Mouse (Mus musculus) urinary bladder, postnatal 4 days (tissue): Measurements from ENCODE around the gene Git2.

Experiments used
- DNase-seq, 2 experiments: peaks; one replicate each; pipeline ENCODE4 v3.0.0; 2021 to 2022; ENCODE audit warnings: low spot score in 2 of 2

Git2 gene

DNA sequence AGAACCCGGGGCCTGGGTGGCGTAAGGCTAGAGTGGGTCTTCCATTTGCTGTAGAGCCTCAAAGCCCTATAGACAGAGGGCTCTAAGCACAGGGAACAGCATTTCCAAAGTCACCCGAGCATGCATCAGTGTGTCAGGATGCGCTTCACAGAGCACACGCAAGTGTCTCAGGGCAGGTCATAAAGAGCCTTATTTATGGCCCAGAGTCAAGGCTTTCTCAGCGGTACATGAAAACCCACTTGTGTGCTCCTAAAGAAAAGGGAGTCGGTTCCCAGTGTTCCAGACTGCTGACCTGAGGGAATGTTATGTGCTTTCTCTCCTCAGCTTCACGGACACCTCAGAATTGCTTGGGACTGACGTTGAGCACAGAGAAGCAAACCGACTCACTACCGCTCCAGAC is 54.5 kb downstream of the Git2 start:
- no peak for DNase-seq

DNA sequence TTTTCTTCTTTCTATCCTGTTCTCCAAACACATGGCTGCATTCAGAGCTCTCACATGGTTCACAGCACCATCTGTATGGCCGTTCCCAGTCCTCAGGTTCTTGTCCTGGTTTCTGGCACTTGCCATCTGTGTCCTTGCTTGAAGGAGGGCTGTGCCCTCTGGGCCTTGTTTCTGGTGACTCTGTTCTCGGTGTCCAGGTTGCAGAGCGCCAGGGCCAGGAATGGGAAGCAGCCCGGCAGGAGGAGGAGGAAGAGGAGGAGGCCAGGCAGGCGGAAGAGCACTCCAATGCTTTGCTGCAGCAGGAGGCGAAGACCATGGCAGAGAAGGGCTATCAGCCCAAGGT is 55.4 kb downstream of the Git2 start:
- DNase-seq, result no peak

DNA sequence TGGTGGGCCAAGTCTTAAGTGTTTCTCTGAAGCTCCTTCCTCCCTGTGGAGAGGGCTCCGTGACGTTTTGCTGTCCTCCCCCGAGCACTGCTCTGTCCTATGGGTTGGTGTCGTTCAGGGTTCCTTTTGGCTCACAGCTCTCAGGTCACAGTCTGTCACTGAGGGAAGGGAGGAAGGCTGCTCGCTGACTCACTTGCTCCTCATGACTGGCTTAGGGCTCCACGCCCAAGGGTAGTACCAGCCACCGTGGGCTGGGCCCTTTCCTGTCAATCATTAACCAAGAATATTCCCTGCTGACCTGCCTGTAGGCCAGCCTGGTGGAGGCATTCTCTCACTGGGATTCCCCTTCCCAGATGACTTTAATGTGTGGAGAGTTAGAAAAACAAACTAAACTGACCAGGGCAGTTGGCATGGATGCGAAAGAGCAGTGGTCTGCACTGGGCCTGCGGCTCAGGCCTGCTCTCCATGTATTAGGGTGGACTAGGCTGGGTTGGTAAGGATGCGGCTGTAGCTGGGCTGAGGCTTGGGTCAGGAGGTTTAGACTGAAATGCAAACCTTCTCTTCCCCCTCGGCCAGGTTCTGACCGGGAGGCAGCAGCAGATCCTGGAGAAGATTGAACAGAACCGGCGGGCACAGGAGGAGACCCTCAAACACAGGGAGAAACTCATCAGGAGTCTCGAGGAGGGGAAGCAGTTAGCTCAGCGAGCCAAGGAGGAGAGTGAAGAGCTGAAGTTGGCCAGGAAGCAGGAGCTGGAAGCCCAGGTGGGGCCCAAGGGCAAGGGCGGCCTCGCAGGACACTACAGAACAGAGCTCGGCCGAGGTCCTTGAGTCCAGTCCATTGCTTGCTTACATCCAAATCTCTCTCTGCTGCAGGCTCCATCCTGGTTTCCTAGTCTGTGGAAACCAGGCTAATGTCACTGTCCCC is 56.1 kb downstream of the Git2 start:
- DNase-seq, result no peak

DNA sequence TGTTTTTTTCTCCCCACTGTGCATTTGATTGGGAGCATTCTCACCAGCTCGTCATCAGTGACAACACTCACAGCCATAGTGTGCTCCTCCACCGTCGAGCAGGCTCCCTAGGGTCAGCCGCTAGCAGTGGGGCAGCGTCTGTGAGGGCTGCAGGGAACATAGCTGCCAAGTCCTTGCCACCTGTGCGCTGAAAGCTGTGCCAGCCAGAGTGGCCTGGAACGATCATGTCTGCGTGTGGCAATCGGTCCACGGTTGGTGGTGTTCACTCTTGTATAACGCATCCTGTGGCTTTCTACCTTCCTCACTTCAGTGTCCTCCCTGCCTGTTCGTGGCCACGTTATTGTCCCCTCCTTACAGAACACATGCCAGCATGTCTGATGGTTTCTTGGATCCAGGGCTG is 56.8 kb downstream of the Git2 start:
- DNase-seq, result no peak

DNA sequence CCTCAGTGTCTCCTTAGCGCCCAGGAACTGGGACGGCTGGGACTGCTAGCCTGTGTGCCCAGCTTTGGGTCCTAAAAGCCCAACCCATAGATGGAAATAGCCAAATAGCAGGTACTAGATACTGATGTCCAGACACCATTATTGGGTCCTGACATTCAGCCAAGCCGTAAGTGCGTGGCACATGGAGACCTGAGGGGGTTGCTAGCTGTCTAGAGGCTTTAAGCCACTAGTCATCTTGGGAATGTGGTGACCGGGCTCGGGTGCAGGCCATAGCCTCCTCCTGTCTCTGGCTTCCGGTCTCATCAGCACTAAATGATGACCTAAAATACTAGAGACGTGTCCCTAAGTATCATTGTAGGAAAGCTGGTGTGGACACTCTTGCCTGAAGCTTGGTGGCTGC is 57.4 kb downstream of the Git2 start:
- no peak for DNase-seq

DNA sequence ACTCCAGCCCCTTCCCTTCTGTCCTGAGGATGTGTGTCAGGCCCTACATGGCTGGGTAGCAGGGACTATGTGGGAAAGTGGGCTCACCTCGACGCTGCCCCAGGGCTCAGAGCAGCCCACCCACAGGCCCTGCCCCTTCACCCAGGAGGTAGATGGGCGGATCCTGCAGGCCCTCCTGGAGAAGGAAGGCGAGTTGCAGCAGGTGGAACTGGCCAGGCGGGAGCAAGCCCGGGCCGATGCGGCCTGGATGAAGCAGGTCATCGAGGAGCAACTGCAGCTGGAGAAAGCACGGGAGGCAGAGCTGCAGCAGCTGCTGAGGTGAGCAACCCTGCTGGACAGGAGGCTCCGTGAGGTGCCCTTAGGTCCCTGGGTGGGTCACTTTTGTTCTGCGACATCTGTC is 58.0 kb downstream of the Git2 start:
- DNase-seq, result no peak

DNA sequence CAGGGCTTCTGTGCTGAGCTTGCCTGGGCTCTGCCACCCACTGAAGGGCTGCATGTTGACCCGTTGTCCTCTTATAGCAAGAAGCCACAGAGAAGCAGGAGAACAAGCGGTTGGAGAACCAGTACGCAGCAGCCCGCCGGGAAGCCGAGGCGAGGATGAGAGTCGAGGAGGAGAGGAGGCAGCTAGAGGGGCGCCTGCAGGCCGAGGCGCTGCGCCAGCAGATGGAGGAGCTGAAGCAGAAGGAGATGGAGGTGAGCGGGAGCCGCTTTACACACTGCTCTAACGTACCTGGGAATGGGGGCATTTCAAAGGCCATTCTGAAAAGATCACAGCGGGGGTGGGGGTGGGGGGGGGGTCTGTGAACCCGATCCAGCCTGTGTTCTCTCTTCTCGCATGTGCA is 60.8 kb downstream of the Git2 start:
- no peak for DNase-seq

DNA sequence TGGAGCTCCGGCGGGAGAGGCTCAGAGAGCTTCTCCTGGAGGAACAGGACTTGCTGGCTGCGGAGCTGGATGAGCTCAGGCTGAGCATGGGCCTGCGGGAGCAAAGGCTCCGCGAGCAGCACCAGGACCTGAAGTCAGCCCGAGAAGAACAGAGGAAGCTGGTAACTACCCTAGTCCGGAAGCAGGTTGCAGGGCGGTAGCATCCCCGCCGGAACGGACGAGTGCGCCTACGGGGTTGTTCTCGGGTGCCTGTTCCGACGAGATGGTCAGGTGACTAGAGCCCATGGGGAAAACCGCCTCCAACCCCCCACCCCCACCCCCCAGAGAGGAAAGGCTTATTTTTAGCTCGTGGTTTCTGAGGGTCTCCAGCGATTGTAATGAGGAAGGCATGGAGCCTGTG is 66.0 kb downstream of the Git2 start:
- no peak for DNase-seq

DNA sequence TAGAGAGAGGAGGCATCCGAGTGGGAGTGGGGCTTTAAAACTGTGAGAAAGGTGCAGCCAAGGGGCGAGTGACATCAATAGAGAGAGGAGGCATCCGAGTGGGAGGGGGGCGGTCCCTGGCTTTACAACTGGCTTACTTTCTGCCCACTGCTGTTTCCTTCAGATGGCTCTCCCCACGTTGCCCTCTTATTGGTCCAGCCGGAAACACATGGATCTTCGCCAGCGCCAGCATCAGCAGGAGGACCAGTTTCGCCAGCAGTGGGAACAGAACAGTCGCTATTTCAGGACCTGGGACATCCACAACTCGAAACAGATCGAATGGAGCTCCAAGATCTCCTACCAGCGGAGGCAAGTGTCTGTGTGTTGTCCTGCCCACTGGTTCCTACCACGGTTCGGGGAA is 66.8 kb downstream of the Git2 start:
- DNase-seq, result no peak

DNA sequence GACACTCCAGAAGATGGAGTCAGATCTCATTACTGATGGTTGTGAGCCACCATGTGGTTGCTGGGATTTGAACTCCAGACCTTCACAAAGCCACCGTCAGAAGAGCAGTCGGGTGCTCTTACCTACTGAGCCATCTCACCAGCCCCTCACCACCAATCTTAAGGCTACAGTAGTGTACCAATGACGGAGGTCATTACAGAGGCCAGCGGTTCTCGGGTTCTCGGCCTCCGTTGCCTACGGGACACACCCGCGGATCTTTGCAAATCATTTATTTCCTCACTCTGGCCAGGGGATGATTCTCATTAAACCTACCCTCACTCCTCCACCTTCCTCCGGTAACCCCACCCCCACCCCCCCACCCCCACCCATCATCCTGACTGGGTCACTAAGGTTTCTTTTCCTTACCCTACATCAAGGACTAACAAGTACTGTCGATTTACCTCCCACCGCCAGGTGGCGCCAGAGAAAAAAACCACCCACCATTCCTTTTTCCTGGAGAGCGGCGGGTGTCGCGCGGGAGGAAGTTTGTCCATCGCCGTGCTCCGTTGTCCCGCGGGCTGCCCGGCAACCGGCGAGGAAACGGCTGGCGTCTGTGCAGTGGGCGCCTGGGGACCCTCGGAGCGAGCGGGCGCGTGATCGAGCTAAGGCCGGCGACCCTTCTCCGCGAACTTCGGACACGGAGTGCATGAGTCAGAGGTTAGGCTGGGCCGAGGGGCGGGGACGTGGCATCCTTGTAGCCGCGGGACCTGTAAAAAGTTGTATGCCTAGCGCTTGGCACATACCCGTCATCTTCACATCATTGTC is 67.8 kb downstream of the Git2 start, which contains the start of gene Tchp:
TSS of gene Tchp (plus strand) at position 496 of the 804 bp plus-strand sequence.
- DNase-seq, result peak; percentile 90 to 95

DNA sequence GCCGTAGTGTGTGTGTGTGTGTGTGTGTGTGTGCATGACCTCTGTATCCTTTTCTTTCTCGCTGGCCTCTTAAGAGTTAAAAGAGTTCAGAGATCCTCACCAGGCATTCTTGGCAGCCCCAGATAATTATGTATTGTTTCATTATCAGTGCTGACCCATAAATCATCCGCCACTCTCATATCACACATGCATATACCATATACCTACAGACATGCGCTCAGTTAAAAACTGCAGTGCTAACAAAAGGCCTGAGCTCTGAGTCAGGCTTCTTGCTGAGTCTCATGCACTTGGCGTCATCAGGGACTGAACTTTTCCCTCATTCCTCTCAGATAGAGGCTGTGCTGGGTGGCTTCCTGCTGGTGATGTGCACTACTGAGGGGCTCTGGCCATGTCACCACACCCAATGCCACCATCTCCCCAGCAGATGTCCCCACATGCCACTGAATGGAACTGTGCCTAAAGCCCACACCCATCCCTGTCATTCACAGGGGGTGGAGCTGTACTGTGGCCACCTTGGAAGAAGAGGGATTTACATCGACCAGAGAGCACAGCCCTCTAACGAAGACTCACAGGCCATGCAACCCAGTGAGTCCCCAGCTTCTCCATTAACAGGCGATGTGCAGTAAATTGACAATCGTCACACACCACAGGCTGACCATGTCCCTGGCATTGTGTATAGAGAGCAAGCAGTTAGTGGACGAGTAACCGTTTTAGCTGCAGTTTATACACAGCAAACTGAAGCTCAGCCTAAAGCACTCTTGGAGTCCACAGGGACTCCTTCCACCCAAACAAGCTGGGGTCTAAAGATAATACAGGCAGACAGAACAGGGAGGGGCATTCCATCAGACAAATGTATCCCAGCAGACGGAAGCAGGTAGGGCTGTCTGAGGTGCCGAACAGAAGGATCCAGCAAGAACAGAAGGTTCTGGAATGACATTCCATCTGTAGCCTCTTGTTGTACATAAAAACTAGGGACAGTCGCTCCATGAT is 72.6 kb downstream of the Git2 start:
- DNase-seq, result peak in 1 of 2 experiments; percentile 42

DNA sequence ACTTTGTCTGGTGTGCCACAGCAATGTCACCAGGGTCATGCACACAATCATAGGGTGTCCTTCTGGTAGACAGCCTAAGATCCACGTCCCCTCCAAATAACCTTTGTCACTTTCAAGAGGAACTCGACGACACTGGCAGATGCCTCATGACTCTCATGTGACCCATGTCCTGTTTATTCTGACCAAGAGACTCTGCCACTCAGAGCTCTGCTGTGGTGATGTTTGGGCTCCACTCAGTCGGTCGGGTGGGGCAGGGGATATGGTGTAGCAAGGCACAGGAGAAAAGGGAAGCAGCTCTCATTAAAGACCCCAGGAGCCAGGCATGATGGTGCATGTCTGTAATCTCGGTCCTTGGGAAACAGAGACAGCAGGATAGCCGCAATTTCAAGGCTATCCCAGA is 76.3 kb downstream of the Git2 start:
- DNase-seq, result no peak

DNA sequence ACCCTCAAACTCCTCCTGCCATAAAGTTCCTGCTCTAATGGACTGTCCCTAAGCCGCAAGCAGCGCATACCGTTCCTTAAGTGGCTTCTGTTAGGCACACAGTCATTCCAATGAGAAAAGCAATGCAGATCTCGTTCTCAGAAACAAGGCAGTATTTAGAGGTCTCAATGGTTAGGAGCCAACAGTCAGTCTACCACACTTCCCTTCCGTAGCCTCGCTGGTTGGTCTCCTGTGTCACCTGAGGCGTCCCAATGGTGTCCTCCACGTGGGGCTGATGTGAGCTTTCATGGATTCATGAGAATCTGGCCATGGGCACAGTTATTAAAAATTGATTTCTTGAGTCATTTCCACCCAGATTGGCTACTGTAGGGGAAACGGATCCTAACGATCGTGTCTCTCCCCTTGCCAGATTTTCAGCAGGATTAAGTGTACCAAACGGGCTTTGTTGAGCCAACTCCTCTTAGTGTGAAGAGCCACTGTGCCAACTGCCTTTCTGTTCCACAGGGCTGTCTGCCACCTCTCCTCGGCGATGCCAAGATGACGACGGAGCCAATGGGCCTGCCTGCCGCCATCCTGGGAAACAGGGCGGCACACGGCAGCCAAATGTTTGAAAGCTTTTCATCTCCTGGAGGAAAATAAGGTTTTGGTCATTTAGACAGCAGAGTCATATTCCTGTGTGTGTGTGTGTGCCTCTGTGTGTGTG is 77.1 kb downstream of the Git2 start:
- no peak for DNase-seq

DNA sequence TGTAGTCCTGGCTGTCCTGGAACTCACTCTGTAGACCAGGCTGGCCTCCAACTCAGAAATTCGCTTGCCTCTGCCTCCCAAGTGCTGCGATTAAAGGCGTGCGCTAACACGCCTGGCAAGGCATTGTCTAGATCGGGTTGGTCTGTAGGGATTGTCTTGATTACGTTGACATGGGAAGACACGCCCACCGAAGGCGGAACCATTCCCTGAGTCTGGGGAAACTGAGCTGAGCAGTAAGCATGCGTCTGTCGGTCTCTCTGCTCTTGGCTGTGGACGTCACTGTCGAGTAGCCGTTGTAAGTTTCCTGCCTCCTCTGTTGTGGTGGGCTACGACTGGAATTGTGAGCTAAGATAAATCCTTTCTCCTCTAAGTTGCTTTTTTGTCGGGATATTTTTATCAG is 78.4 kb downstream of the Git2 start:
- DNase-seq, result no peak

DNA sequence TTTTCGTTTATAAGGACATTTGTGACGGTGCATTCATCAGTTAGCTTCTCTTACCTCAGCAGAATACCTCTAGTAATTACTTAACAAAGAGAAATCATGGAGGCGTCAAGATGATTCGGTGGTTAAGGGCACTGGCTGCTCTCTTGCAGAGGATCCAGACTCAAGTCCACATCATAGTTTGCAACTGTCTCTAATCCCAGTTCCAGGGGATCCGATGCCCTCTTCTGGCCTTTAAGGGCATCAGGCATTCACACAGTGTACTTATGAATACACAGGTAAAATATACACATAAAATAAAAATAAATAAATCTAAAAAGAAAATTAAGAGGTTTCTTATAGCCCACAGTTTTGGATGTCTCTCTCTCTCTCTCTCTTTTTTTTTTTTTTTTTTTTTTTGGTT is 79.5 kb downstream of the Git2 start:
- DNase-seq, result no peak

DNA sequence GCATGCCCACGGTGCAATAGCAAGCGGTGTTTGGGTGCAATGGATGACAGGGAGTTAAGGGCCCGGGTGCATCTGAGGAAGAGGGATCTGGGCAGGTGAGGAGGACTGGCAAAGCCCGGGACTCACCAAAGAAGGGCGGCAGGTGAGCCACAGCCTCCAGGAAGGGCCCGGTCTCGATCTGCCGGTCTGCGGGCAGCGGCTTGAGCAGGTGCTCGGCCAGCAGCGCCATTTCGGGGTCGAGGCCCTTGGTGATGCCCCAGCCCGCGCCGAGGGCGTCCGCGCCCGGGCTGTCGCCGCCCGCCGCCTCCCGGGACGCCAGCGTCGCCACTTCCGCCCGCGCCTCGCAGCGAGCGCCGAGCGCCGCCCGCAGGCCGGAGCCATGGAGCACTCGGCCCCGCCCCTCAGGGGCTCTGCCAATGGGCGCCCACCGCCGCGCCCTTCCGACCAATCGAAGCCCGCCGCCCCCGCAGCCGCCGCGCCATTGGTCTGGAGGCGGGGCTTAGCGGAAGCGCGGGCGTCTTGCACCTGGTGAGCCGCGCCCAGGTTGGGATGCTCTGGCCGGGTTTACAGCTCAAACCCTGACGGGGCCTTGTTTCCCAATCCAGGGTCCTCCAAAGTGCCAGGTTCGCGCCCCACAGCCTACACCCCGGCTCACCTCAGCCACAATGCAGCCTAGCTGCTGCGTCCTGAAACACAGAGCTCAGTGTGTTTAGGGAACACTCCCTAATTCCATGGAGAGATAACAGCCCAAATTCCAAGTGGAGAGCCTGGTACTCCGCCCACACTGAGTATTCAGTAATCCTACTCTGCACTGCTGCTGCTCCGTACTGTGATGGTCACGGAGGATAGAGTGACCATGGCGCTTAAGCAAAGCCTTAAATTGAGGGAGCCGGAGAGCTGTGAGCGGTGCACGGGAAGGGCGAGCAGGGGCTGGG is 84.4 kb downstream of the Git2 start, which contains the start of gene Gltp:
TSS of gene Gltp (minus strand) at position 352 of the 935 bp plus-strand sequence.
- DNase-seq, result peak; percentile 91 to 93

DNA sequence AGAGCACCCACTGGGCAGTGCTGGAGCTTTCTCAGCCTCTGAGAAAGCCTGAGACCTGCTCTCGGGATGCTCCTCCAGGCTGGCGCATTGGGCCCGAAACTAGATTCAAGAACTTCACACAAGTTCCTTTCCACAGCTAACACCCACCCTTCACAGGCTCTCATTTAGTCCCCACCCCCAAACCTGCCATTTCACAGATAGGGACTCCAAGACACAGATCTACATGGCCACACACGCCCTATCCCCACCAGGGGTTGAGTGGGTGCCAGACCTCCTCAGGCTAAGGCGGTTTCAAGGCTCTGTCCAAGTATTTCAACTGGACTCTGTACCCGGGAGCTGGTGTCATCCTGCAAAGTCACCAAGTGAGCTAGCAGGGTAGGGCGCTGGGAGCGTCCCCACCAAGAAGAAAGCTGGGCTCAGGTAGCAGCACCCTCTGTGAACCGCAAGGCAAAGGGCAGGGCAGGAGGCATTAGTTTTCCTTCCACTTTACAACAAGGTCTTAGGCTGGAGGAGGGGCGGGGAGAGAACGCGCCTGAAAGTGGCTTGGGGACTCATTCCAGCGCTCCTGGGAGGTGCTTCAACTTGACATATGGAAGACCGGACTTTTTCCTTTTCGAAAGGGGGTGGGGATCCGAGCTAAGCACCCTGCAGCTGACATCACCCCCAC is 85.5 kb downstream of the Git2 start:
- DNase-seq, result no peak

DNA sequence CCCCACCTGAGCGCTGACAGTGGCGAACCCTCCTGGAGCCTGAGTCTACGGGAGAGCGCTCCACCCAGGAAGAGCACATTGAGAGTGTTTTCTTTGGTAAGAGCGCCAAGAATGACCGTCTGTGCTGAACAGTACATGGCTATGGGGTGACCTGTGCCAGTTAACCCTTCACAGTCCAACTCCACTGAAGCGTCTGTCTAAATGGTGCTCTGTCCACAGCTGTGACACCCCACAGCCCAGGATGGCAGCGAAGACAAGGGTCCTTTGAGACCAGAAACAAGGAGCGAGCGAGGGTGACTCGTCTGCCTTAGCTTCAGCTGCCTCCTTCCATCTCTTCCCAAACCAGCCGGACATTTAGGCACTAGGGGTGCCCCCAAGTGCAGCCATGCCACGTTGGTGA is 86.6 kb downstream of the Git2 start:
- no peak for DNase-seq

DNA sequence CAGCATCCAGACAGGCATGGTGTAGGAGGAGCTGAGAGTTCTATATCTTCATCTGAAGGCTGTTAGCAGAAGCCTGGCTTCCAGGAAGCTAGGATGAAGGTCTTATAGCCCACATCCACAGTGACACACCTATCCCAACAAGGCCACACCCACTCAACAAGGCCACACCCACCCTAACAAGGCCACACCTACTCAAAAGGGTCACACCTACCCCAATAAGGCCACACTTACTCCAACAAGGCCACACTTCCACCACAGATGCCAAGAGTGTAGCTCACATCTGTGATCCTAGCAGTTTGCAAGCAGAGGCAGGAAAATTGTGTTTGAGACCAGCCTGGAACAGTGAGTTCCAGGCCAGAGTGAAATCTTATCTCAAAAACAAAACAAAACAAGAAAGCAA is 87.4 kb downstream of the Git2 start:
- no peak for DNase-seq
